Mouse (Mus musculus): ENCODE measurements around the gene Cdh26. TPM values are rescaled to one million over a fixed set of nuclear protein-coding genes. Genes with fewer than 3 reads are reported as not detected.

Gene Cdh26
- polyA plus RNA-seq, 2 experiments from 2014 or later: not detected

DNA sequence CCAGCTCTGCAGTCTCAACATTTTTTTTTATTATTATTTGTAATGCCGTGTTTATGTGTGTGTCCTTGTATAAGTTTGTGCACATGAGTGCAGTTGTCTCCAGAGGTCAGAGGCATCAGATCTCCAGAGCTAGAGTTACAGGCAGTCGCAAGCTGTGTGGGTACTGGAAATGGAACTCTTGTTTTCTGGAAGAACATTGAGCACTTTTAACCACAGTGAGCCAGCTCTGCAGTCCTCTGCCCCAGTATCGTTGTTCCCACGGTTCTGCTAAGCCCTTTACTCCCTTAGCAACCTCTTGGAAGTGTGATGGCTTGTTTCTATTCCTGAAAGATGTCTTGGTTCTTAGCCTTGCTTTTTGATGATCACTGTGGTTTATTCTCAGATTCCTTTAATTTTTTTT, 19.1 kb downstream of the Cdh26 start:
- no peak for ATAC-seq

DNA sequence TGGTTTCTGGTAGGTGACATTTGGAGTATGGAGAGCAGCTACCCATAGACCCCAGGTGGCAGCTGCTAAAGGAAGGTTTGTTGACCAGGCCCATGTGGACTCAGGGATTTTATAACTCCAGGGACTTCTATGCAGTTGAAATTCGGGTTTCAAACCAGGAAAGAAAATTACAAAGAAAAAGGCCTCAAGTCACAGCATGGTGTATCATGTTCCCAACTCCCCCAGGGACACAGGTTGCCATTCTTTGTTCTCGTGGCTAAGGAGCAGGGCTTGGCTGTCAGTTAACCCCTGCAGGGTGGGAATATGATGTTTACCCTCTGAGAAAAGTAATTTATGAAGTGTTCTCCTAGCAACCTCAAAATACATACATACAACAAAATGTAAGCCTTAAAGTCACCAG, 19.9 kb downstream of the Cdh26 start:
- ATAC-seq: no peak

DNA sequence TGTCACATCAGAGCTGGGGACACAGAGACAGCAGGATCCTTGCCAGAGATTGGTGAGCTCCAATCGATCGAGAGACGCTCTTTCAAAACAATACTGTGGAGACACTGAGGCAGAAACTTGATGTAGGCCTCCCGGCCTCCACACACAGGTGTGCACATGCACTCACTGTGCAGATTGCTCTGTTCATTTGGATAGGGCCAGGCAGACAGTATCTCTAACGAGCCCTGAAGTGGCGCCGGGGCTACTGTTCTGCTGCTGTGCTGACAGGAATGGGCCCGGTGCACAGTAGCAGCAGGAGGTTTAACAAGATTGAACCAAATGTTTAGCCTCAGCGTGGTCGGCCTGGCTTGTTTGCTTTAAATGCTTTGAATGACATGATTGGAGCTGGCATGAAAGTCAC, 20.6 kb downstream of the Cdh26 start:
- ATAC-seq: no peak

DNA sequence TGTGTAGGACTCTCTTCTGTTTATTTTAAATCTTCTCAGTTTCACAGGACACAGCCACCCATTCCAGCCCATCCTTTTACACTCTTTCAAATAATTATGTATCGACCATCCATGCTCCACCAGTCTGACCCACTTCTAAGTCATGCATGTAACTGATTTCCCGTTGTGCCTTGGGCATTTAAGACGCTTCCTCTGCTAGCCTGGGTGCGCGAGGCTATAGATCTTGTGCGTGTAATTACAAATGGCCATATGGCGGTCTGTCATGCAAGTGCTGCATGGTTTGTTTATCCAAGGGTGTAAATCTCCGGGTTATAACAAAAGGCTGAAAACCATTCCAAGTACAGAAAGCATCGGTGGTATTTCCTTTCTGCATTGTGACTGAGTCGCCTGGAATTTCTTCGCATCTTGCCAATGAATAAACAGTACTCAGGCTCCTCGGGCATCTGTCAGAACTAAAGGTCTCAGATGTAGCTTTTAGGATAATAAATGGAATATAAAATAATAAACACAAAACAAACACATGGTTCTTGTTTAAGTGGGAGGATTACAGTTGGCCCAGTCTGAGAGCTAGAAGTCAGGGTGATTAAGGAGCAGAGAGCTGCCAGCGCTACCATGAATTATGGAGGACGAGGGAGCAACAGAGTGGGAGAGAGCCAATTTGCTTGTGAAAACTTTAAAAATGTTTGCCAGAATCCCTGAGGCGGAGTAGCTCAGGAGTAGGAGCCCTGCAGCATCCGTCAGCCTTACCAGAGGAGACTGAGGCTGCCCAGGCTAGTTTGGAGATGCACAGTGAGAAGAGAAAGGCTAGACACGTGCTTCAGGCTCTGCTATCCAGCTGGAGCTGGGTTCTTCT, 24.6 kb downstream of the Cdh26 start:
- no peak for ATAC-seq

DNA sequence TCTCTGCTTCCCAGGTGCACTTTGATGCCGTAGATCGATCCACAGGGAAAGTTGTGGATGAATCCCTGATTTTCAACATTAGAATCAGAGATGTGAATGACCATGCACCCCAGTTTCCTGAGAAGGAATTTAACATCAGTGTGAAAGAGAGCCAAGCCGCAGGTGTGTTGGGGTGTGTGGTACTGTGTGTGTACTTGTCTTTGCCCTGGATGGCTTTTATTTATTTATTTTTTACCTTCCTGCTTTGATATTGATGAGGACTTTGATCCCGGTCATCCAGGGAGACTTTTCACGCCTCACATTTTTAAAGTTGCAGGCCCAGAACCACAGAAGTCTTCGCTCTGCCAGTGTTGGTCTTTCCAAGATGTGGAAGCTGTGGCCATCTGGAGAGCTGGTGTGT, 27.1 kb downstream of the Cdh26 start:
- no peak for ATAC-seq

DNA sequence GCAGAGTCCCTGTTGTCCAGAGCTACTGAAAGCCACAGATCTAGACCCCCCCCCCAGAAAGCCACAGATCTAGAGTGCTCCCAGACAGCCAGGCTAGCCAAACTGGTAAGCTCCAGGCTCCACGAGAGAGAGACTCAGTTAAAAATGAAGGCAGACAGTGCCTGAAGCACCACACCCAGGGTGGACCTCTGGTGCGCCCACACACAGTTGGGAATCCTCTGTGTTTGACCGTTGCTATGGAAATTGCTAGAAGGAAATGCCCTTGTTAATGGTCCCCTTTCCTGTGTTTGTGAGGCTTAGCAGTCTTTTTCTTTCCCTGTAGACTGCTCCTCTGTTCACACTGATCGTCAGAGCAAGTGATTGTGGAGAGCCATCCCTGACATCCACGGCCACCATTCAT, 30.0 kb downstream of the Cdh26 start:
- ATAC-seq: no peak

DNA sequence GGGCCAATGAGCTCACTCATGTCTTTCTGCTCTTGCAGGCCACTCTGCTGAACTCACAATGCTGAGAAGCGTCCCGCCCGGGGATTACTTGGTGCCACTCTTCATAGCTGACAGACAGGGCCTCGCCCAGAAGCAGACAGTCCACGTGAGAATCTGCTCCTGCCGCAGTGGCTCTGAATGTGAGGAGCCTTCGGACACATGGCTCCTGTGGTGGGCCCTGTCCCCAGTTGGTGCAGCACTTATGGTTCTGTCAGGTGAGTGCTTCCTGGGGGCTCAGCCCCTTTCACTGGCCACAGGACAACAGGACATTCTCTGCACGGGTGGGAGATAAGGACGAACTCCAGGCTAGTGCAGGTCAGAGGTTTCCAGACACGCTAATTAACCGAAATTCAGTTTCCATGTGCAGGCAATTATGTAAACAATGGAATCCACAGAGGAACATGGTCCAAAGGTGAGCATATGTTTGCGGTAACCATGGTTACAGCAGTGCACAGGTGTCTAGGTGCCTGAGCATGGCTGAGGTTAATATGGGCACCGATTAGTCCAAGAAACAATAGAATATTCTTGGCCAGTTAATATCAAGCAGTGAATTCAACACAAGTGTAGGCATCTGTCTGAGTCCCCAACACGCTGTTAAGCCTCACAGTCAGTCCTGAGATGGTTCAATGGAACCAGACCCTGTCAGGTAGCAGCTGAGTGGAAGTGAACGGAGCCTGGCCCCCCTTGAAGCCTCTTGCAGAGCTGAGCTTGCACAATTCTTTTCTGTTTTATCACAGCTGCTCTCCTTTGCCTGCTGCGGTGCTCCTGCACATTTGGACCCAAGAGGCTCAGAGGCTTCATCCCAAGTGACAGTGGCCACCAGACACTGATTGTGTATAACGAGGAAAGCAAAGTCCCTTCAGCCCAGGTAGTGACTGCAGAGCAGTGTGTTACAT, 41.5 kb downstream of the Cdh26 start:
- ATAC-seq: no peak

DNA sequence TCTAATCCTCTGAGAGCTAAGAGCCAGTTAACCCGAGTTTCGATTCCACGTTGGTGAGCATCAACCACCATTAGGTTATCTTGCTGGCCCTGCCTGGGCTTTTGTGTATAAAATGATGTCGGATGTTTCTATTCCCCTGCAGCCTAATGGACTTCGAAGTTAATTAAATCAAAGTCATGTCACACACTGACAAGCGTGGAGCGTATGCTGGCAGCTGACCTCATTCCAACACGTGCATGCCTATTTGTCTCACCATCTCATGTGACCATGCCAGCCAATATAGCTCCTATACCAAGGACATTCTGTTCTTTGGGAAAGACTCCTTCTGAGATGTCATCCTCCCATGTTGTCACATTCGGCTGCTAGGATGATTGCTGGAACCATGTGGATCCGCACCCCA, 43.6 kb downstream of the Cdh26 start:
- no peak for ATAC-seq

DNA sequence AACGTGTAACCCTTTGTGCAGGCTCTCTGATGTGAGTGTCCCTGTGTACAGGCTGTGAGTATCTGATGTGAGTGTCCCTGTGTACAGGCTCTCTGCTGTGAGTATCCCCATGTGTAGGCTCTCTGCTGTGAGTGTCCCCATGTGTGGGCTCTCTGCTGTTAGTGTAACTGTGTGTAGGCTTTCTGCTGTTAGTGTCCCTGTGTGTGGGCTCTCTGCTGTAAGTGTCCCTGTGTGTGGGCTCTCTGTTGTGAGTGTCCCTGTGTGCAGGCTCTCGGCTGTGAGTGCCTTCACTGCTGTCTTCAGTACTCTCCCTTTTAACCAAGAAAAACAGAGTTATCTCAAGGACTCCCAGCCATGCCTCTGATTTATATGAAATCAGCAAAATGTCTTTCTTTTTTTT, 46.9 kb downstream of the Cdh26 start:
- no peak for ATAC-seq

DNA sequence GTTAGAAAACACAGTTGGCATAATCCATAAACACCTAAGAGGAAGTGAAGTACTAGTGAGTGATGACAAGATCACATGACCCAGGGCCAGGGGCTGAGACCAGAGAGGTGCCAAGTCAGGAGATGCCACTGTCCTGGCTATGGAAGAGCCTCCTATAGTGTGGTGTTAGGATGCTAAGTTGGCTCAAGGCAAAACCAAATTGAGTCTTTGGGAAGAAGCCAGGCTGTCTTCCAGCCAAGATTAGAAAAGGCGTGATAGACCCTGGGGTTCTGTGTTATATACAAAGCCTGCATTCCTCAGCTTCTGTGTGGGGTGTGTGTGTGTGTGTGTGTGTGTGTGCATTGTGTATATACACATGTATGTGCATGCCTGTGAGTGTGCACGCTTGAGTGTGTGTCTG, 48.7 kb downstream of the Cdh26 start:
- ATAC-seq: no peak

DNA sequence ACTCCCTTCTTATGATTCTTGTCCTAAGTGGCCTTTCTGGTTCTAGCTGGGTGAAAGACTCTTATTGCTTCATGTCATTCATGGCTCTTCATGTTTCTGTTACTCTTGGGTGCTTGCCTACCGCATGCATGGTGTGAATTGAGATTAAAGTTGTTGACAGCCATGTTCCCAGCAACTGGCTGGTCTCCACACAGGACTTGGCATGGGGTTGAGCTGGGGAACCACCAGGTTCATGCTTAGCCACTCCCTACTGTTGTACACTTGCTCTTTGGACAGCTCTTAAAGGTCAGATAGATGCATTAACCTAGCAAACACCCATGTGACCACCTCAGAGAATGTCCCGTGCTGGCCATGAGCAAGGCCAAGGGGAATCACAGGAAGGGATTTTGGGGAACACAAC, 50.6 kb downstream of the Cdh26 start:
- no peak for ATAC-seq

DNA sequence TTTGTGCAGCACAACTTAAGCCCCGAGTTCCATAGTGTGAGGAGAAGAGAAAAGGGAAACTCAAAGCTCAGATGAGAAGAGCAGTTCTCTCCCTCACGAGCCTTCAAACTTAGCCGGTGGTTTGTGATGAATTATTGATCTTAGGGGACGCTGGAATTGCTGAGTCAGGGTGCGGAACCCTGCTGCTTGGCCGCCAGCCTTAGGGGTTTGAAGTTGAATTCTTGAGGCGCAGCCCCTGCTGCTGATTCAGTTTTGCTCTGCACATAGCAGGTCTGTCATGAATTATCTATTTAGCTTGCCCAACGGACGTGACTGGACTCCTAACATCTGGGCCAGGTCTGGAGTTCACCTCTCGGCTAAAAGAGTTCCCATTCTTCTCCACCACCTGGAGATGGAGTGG, 53.1 kb downstream of the Cdh26 start:
- ATAC-seq: no peak

DNA sequence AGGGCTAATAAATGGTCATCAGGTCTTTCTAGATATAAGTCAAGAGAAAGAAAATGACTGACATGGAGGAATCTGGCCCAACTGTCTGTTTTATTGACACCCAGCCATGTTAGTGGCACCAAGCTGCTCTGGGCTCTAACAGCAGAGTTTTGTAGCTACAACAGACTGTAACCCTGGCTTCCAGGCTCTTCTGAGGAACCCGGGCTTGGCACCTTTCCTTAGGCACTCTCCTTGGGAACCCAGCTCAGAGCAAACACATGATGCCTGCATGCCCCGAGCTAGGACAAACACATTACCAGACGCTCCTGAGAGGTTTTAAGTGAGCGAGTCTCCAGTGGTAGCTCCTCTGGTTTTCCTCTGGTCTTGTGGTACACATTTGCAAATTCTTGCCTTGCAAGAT, 57.9 kb downstream of the Cdh26 start:
- no peak for ATAC-seq

DNA sequence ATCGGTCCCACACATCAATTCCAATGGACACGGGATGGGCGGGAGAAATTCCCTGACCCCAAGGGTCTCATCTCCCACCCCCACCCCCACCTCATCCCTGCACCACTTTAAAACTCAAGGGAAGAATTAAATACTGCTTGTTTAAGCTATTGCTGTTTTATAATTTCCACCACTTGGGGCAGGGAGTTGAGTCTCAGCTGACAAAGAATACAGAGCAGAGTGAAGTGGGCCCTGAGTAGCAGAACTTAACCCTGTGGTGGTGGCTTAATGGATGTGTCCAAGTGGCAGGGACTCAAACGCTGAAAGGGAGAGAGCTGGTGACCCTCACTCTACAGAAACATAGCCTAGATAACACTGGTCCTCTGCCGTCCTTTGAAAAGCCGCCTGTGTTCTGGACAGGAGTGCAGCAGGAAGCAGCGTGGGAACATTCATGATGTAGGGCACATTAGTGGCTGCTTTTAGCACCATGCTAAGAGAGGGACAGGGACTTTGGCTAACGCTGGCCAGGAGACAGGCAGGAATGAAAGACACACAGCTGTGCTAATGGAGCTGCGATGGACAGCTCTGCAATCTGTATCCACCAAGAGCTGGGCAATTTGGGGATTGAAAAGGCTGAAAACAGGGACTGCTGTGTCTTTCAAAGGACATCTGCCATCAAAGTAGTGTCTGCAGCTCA, 60.1 kb downstream of the Cdh26 start:
- no peak for ATAC-seq

DNA sequence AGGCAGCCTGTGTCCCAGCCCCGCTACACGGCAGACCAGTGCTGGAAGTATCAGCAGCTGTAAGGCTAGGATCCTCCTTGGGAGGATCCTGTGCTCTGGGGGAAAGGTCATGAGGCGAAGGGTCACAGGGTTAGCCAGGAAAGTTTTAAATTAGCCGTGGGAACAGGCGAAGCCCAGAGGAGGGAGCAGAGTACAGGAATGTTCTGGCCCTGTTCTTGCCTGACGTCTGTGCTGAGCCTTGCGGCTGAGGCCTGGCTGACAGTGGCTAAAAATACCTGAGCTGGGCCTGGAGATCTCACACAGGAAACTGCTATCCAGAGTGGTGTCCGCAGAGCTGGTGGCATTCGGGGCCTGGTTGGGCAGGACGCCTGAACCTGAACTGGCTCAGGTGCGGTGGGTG, 63.7 kb downstream of the Cdh26 start:
- no peak for ATAC-seq

DNA sequence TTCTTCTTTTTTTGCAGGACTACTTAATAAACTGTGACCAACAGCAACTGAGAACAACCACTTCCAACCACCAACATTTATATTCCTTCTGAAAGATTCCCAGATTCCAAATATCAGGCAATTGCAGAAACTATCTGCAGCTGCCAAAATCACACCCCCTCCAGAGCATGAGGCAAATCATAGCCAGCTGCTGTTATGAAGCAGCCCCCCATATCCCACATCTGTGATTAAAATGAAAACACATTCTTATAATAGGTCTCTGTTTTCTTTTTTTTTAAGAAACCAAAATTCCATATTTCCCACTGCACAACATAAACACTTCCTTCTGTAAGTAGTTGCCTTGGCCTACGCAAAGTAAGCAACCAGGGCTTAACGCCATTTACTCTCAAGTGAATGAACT, 65.5 kb downstream of the Cdh26 start:
- ATAC-seq: no peak

DNA sequence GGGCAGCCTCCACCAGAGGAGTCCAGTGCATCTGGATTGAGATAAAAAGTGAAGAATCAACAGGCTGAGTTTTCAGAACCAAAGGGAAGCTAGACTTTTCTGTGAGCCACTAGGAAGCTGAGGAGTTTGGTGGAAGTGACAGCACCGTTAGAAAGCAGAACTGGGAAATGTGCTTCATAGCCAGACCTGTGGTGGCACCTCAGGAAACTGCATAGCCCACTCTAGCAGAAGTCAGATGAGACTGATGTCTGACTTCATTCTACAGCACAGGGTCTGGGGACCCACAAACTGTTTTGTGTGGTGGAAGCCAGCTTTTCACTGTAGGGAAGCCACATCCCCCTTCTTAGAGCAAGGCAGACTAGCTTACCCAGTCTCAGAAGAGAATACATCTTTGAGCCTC, 67.6 kb downstream of the Cdh26 start:
- ATAC-seq: no peak

DNA sequence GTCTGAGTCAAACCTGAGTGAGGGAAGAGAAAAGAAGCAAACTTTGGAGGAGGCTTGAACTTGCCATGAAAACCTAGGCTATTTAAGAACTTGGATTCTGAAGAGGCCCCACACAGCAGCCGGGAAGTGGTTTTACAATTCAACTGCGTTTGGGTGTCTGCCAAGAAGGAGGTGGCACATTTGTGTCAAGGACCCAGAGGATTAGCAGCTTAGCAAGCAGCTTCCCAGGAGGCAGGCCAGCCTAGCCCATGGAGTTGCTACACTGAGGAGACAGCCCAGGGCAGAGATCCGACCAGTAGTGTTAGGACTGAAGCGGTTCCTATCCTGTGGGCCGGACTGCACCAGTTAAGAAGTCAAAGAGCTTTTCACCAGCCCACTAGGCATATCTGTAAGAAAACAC, 68.1 kb downstream of the Cdh26 start:
- ATAC-seq: no peak

DNA sequence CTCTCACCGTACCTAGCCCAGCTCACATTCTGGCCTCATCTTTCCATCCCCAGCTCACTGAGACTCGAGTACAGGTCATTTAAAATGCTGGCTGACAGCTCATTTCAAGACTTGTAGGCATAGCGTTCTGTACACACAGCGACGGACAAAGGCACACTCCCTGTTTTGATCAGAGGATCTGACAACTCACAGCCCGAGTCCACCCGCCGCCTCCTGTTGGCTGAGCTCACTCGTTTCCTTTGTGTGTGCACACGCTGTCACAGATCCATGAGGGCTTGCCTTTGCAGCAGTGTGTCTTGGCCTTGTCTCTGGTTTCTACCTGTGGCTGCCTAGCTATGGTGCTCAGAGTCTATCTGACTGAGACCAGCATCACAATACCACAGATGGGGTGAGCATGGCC, 72.1 kb downstream of the Cdh26 start:
- no peak for ATAC-seq

DNA sequence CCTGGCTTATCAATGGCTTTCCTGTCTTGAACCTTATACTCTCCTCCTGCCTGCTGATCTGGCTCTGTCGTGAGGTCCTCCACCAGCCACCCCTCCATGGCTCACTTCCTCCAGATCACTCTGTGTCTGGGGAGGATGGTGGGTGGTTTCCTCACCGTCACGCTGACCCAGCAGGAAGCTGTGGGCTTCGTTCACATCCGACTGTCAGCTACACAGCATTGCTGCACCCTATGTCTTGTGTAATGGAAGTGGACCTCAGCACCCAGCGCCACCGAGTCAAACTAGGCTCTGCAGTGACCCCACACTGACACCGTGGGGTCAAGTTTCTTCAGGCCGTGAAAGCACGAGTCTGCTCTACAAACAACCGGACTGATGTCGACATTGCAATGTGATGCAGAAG, 75.7 kb downstream of the Cdh26 start:
- ATAC-seq: peak; percentile 98

DNA sequence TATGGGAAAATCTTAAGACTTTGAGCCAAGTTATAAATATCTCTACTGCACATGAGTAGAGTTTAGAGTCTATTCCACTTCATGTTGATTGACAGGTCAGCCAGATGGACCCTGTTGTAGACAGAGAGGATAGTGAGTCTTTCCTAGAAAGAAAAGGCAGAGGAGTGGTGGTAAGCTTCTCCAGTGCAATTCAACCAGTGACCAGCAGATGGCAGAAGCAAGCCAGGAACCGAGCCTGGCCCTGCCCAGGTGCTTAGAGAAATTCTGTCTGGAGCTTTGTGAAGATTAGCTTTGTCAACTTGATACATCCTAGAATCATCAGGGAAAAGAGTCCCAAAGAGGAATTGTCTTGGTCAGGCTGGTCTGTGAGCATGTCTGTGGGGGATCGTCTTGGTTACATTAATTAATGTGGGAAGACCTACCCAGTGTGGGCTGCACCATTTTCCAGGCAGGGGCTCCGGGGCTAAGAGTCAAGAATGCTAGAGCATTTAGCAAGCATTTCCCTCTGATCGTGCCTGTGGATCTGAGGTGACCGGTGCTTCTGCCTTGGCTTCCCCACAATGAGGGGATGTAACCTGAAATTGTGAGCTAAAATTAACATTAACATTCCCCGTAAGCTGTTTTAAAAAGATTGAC, 77.2 kb downstream of the Cdh26 start:
- peak; percentile 42 for ATAC-seq

DNA sequence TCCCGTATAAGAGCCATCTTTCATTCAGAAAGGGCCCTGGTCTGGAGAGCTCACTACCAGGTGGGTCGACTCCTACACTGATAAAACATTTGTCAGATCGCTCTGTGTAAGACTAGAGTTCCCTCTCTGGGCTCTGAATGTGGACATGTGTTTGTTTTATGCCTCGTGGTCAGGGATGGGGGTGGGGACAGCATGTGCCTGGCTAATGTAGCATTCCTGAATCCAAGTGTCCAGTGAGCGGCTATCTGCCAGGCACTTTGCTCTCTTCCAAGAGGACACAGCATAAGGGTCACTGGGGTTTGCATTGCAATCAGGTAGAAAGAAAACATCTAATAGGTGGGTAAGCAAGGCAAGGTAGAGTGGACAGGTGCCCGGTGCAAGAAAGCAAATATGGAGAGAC, 77.9 kb downstream of the Cdh26 start:
- no peak for ATAC-seq

DNA sequence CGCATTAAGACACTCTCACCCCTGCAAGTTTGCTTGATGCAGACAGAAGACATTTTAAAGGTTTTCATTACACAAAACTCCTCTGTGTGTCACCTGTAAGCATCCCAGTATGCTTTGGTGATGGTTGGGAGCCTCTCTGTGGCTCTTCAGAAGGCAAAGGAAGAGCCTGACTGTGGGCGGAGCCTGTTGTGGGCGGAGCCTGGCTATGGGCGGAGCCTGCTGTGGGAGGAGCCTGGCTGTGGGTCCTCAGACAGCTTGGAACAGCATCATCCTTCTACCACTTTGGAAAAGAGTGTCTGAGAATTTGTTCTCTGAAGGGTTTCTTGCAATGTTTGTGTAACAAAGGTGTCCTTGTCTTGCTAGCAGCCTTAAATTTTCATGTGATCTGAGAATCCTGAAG, 82.7 kb downstream of the Cdh26 start:
- ATAC-seq: no peak

Data from activated CD4-positive, CD25-positive, alpha-beta regulatory T cell, adult 4 months (primary cell).